Mouse (Mus musculus) heart, adult 11 months (tissue): ENCODE measurements around the gene Insrr.
"Not testable (repeated sequence)": the region's sequence is repeated elsewhere in the genome, so short reads cannot be mapped to it uniquely, and the experiment has no call there.

ENCODE experiments used
- DNase-seq: peaks from one replicate; pipeline ENCODE4 v3.0.0; 2022

The Insrr gene

GRCm38 (mm10) chr3:87779086-87779485, 17.7 kb upstream of the Insrr start:
- no peak for DNase-seq

DNA sequence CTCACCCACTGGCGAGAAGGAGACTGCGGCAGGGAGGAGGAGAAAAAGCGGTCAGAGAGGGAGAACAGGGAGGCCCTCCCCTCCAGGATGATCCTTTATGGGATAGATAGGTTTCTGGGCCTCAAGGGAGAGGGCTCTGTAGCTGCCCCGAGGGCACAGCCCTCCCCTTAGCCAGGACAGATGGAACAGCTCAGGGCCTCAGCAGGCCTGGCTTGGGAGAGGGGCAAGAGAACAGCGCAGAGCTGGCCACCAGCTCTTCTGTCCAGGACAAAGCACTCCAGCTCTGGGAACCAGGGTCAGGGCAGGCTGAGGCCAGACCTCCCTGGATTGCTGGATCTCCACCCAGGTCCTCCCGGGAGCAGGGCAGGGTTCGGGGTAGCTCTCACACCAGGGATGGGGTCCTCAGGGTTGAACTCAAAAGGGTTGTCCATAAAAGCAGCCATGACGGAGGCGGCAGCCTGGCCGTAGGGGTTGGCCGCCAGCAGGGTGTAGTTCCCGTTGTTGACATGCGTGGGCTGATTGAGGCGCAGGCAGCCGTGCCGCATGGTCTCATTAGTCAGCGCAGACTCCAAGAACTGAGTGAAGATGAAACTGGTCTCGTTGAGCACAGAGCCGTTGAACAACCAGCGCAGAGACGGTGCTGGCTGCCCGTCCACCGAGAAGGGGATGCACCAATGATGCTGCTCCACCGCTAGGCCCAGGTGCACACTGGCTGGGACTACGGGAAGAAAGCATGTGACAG, 13.3 kb upstream of the Insrr start:
- DNase-seq, result peak; percentile 93

- no peak for DNase-seq
Measured at GRCm38 (mm10) chr3:87785156-87785555, 11.6 kb upstream of the Insrr start.

- DNase-seq, result no peak
Measured at GRCm38 (mm10) chr3:87785626-87786214, 11.0 kb upstream of the Insrr start.

- no peak for DNase-seq
Measured at GRCm38 (mm10) chr3:87789248-87789647, 7.5 kb upstream of the Insrr start.

DNA sequence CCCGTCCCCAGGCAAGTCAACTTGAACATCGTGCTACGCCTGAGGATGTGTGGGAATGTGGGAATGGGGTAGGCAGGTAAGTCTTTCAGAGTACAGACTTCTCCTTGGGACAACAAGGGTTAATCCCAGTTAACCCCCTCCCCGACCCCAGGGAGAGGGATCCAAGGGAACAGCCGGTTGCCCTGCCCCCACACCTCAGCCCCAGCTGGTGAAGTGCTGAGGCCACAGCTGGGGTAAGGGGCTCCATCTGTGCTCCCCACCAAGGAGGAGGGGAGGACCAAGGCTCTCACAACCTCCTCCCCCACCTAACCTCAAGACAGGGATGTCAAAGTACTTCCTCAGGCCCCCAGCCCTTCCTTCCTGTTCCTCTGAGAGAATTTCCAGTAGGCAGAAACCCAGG, 7.0 kb upstream of the Insrr start:
- DNase-seq, result no peak

DNA sequence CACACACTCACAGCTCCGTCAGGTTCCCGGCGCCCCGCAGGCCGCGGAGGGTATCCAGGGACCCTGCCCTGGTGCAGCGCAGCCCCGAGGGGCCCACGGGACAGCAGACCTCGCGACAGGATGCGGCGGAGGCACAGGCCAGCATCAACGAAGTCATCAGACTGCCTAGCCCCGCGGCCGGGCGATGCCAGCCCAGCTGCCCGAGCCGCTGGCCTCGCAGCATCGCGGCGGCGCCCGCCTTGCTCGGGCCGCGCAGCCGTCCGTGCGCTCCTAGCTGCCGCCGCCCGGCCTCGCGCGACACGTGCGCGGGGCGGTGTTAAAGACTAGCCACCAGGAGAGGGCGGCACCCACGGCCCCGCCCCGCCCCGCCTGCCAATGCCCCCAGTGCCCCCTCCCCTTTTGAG, 1.8 kb upstream of the Insrr start, which contains the start of gene Ntrk1:
Gene Ntrk1 (minus strand): TSS at position 241 of the 404 bp plus-strand sequence.
- no peak for DNase-seq

GRCm38 (mm10) chr3:87795336-87796277, 1.1 kb upstream of the Insrr start:
- DNase-seq, result no peak

DNA sequence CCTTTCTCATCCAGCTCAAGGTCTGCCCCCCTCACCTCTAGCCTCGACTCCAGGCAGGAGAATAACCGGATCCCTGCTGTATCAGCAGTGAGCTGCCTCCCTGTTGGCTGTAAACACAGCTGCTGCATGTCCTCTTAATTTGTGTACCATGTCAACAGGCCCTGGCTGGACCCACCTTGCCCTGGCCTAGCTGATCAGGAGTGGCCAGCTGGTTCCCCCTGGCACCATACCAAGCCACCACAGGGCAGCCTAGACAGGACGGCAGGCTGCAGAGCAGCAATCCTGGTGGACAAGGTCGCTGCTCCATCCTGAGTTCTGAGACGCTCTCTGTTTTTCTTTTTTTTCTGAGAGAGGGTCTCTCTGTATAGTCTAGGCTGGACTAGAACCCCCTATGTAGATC, 4.9 kb downstream of the Insrr start:
- DNase-seq, result no peak

GRCm38 (mm10) chr3:87804038-87804677, 7.4 kb downstream of the Insrr start:
- peak; percentile 90 for DNase-seq

DNA sequence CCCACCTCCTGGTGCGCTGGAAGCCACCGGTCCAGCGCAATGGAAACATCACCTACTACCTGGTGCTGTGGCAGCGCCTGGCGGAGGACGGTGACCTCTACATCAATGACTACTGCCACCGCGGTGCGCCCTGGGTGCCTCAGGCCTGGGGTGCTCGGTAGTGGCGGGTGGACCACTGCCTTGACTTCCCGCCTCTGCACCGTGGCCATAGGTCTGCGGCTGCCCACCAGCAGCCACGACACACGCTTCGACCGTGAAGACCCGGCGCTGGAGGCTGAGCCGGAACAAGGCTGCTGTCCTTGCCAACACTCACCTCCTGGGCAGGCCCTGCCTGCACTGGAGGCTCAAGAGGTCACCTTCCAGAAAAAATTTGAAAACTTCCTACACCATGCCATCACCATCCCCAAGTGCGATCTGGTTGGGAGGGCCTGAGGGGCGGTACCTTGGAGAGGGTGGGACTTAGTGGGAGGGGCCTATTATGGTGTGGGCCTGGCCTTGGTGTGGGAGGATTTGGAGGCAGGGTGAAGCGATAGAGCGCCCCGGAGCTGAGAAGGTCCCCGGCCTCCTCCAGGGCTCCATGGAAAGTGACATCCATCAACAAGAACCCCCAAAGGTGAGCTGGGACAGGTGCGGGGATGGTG, 12.7 kb downstream of the Insrr start:
- DNase-seq, result no peak

DNA sequence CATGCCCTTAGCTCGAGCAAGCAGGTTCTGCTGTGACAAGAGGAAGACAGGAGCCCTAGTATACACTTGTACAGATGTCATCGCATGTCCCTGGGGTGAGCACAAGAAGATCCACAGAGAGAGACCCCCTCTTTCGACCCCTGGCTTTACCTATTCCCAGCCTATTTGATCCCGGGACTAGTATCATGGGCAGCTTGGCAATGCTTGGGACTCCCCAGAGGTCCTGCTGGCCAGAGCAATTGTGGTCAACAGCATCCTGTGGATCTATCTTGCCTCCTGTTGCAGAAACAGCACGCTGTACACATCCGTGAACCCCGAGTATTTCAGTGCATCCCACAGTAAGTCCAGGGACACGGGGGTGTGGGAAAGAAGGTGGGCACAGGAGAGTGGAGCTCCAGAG, 14.5 kb downstream of the Insrr start:
- DNase-seq, result peak; percentile 86

DNA sequence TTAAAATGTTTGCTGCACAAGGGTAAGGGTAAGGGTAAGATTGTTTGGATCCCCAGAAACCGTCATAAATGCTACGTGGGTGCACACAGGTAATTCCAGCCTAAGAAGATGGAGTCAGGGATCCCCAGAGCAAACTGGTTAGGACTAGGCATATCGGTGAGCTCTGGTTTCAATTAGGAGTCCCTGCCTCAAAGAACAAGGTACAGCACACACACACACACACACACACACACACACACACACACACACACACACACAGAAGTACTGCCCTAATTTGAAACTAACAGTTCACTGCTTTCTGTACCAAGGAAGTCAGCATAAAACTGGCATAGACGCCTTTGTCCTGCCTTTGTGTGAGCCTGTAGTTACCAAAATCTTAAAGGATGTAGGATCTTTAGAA, 15.7 kb downstream of the Insrr start:
- no peak for DNase-seq

- no peak for DNase-seq
Measured at GRCm38 (mm10) chr3:87812873-87813272, 16.1 kb downstream of the Insrr start.

GRCm38 (mm10) chr3:87816166-87816565, 19.4 kb downstream of the Insrr start:
- DNase-seq, result no peak

- peak; percentile 94 for DNase-seq
Measured at GRCm38 (mm10) chr3:87816646-87817093, 19.9 kb downstream of the Insrr start.

GRCm38 (mm10) chr3:87818226-87818625, 21.5 kb downstream of the Insrr start:
- no peak for DNase-seq

DNA sequence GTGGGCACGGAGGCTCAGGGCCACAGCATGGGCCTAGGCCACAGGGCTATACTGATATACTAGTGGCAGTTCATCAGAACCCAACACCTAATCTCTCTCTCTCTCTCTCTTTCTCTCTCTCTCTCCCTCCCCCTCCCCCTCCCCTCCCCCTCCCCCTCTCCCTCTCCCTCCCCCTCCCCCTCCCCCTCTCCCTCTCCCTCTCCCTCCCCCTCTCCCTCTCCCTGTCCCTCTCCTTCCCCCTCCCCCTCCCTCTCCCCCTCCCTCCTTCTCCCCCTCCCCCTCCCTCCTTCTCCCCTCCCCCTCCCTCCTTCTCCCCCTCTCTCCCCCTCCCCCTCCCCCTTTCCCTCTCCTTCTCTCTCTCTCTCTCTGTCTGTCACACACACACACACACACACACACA, 27.5 kb downstream of the Insrr start, which contains the start of gene Pear1:
Gene Pear1 (minus strand): TSS at position 101 of the 400 bp plus-strand sequence.
- not testable (repeated sequence) for DNase-seq

DNA sequence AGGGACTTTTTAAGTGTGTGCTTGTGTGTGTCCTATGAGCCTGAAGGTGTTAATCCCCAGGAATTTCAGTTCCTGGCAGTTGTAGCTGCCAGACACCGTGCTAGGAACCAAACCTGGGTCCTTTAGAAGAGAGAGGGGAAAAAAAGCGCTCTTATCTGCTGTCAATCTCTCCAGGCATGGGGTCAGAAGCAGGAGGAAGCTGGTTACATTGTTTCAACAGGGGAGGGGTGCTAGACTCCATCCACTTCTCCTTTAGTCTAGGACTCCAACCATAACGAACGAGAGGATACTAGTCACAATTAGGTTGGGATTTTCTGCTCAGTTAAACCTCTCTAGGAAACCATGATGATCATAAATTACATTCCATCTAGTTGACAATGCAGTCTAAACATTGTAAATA, 31.7 kb downstream of the Insrr start:
- DNase-seq, result no peak

GRCm38 (mm10) chr3:87829025-87829424, 32.3 kb downstream of the Insrr start:
- no peak for DNase-seq

DNA sequence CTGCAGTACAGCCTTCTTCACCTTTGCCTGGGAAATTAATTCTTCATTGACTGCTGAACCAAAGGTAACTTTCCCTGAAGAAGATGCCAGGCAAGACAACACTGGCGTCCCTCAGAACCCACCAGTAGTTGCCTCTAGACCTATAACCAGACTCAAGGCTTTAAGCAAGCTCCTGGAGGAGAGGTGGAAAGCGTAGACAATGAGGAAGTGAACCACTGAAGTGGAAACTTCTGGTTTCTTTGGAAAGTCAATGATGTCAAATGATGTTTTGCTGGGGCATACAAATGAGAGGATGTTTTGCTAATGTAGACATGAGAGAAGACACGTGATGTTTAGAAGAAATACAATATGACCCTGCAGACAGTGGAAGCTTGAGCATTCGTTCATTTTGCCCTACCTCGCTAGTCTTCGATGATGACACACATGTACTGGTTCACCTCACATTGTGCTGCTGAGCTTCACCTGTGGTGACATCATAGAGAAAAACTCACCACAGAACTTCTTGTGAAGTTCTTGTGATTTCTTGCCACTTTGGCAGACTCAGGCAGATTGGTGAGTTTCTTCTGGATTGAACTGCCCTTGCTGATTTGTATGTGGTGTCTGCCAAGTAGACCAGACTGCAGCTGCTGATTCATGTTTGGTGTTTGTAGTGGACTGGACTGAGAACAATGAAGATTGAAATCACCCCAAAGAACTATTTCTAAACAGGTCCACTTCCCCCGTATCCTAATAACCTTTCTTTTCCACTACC, 35.5 kb downstream of the Insrr start:
- DNase-seq, result peak; percentile 62

GRCm38 (mm10) chr3:87833482-87833881, 36.7 kb downstream of the Insrr start:
- DNase-seq, result peak; percentile 51
